Mouse (Mus musculus) small intestine, adult 2 months (tissue): ENCODE data around the gene Cacna1c.

Experiments used
- CTCF ChIP-seq: fragments of 200-500 bp; IDR thresholded peaks from 2 replicates; pipeline ENCODE4 v1.5.1; 2012; ENCODE audit warnings: low read depth, mild to moderate bottlenecking, control low read depth, inconsistent platforms, low read length, moderate library complexity, mixed read lengths; ENCODE audit not compliant: insufficient replicate concordance, insufficient read length; ENCODE audit errors: extremely low read depth
- POLR2A ChIP-seq: fragments of 200-500 bp; IDR thresholded peaks from 2 replicates; pipeline ENCODE4 v1.6.1; 2012; ENCODE audit warnings: low read depth, mild to moderate bottlenecking, control low read depth, inconsistent platforms, low read length, moderate library complexity

- TF ChIP-seq CTCF, result no peak
- no peak for TF ChIP-seq POLR2A
Measured at GRCm38 (mm10) chr6:118952377-118952776, 243.8 kb downstream of the Cacna1c start.
